Mouse (Mus musculus) cerebellum, postnatal 4 days (tissue): ENCODE measurements at regions not wholly inside any gene's neighbourhood (a gene's known extent, or its start where the extent isn't known, plus 50 kb on each side); places are given as distances from the start of the nearest gene placed in this dataset.

Experiments used
- DNase-seq, 2 experiments: peaks; one replicate each; pipeline ENCODE4 v3.0.0; 2022; ENCODE audit warnings: low spot score in 2 of 2, mixed read lengths in 1 of 2

- peak in 1 of 2 experiments; percentile 1 for DNase-seq
These were observed 1302.8 kb upstream of the Tyrp1 start for GRCm38 (mm10) chr4:79530968-79531620.

GRCm38 (mm10) chr4:79531769-79532168, 1302.2 kb upstream of the Tyrp1 start:
- DNase-seq: no peak

DNA sequence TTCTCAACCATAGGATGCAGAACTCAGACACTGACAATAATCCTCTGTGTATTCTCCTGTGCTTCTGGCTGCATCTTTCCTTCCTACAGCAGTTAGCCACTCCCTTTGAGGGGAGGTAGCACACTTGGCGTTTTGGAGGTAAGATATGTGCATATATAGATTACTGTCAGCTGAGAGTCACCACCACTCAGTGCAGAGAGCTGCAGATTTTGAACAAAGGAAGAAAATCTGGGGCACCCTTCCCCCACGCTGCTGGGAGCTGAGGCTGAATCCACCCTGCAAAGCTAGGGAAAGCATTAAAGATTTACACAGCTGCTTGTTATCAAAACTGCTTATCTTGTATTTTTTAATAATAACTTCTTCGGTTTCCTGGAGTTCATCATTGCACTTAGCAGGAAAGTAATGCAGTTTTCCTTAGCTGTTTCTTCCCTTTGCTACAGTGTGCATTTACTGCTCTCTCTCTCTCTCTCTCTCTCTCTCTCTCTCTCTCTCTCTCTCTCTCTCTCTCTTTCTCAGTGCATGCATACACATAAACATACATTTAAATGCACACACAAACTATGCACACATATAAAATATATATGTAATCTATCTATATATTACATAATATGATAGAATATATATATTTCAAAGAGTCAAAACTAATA, 1301.4 kb upstream of the Tyrp1 start:
- DNase-seq: peak in 1 of 2 experiments; percentile 11

GRCm38 (mm10) chr4:79545461-79545860, 1288.5 kb upstream of the Tyrp1 start:
- DNase-seq: no peak
